Mouse (Mus musculus) testis, adult 2 months (tissue): ENCODE results near the gene Fam53b.

Source experiments
- CTCF ChIP-seq: fragments of 200-500 bp; IDR thresholded peaks from 2 replicates; pipeline ENCODE4 v1.5.1; 2012; ENCODE audit warnings: low read depth, mild to moderate bottlenecking, inconsistent platforms, low read length, moderate library complexity; ENCODE audit not compliant: control insufficient read depth, insufficient read depth, insufficient replicate concordance
- POLR2A ChIP-seq: fragments of 200-500 bp; IDR thresholded peaks from 2 replicates; pipeline ENCODE4 v1.6.1; 2012; ENCODE audit warnings: low read depth, mild to moderate bottlenecking, inconsistent platforms, low read length, moderate library complexity; ENCODE audit not compliant: control insufficient read depth

DNA sequence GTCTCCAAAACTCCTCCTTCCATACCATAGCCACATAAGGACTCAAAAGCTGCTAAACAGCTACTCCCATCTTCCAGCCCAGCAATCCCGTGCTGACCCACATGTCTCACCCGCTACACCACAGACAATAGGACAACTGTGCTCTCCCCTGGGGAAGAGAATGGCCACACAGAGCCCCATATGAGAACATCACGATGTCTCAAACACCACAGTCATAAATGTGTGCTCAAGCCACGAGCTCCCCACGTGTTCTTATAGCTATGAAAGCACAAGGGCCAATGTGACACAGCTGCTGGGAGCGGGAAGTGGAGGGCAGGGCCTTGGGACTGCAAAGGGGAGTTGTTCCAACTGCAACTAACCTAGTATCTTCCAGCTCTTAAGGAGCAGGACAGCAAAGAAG lies 20.2 kb downstream of the Fam53b start:
- TF ChIP-seq POLR2A, result no peak
- TF ChIP-seq CTCF, result no peak
